Mouse (Mus musculus) adipocyte (in vitro differentiated cells): Measurements from ENCODE around the gene 1700013F07Rik.
"Not testable (repeated sequence)": the region's sequence is repeated elsewhere in the genome, so short reads cannot be mapped to it uniquely, and the experiment has no call there.

ENCODE experiments used
- DNase-seq: peaks from one replicate; pipeline ENCODE4 v3.0.0-alpha.2; 2016; ENCODE audit warnings: low spot score

The 1700013F07Rik gene

GRCm38 (mm10) chr3:108554111-108554561 lies 20.2 kb downstream of the 1700013F07Rik start:
- DNase-seq, result peak; percentile 40

GRCm38 (mm10) chr3:108554587-108555312 lies 20.8 kb downstream of the 1700013F07Rik start:
- peak; percentile 96 for DNase-seq

- peak; percentile 54 for DNase-seq
Measured at GRCm38 (mm10) chr3:108557888-108558287, 23.9 kb downstream of the 1700013F07Rik start.

GRCm38 (mm10) chr3:108562133-108562730 lies 28.3 kb downstream of the 1700013F07Rik start, which contains the start of gene Tmem167b:
Gene Tmem167b (minus strand): TSS chr3:108562466.
- peak; percentile 99 for DNase-seq

- no peak for DNase-seq
Measured at GRCm38 (mm10) chr3:108562777-108563271, 28.9 kb downstream of the 1700013F07Rik start.

GRCm38 (mm10) chr3:108563309-108563708 lies 29.4 kb downstream of the 1700013F07Rik start:
- peak; percentile 92 for DNase-seq

- no peak for DNase-seq
Measured at GRCm38 (mm10) chr3:108567990-108568877, 34.3 kb downstream of the 1700013F07Rik start.

GRCm38 (mm10) chr3:108569636-108570035 lies 35.7 kb downstream of the 1700013F07Rik start:
- DNase-seq, result not testable (repeated sequence)

- DNase-seq, result no peak
Measured at GRCm38 (mm10) chr3:108570813-108571212, 36.9 kb downstream of the 1700013F07Rik start.

- peak; percentile 97 for DNase-seq
Measured at GRCm38 (mm10) chr3:108571443-108572294, 37.7 kb downstream of the 1700013F07Rik start, which contains the start of gene Taf13. Gene Taf13 (plus strand): TSS chr3:108571698.

GRCm38 (mm10) chr3:108572309-108573010 lies 38.5 kb downstream of the 1700013F07Rik start:
- DNase-seq, result no peak

- DNase-seq, result no peak
Measured at GRCm38 (mm10) chr3:108574018-108574417, 40.1 kb downstream of the 1700013F07Rik start.

GRCm38 (mm10) chr3:108584580-108584979 lies 50.6 kb downstream of the 1700013F07Rik start:
- DNase-seq, result no peak

- no peak for DNase-seq
Measured at GRCm38 (mm10) chr3:108588446-108588845, 54.5 kb downstream of the 1700013F07Rik start.

- peak; percentile 95 for DNase-seq
Measured at GRCm38 (mm10) chr3:108590786-108591529, 57.0 kb downstream of the 1700013F07Rik start, which contains the start of gene Wdr47. Gene Wdr47 (plus strand): TSS chr3:108591279.

GRCm38 (mm10) chr3:108591530-108592522 lies 57.9 kb downstream of the 1700013F07Rik start:
- no peak for DNase-seq
